Mouse (Mus musculus): ENCODE measurements at regions not wholly inside any gene's neighbourhood (a gene's known extent, or its start where the extent isn't known, plus 50 kb on each side); places are given as distances from the start of the nearest gene placed in this dataset.

- H3K4me2 ChIP-seq (ENCODE audit: low read depth, low read length): no peak overlapping the region
- 73% methylated on average over 2 of the region's 2 CpGs for WGBS
- no peaks in the 10 kb centered on the region for H3K27me3 ChIP-seq (ENCODE audit: control insufficient read depth, insufficient read depth, low read length)
- no peaks in the 10 kb centered on the region for H3K4me1 ChIP-seq (ENCODE audit: control insufficient read depth, insufficient read depth, low read length)
- H3K27ac ChIP-seq (ENCODE audit: low read depth, low read length): no peak overlapping the region
- ATAC-seq (ENCODE audit: low read depth): no peak
- no peaks in the 10 kb centered on the region for H3K9me3 ChIP-seq (ENCODE audit: control insufficient read depth, low read length)
- no peaks in the 10 kb centered on the region for H3K36me3 ChIP-seq (ENCODE audit: control insufficient read depth, insufficient read depth, low read length)
- no peak overlapping the region for H3K4me3 ChIP-seq (ENCODE audit: low read depth, low read length)
- H3K9ac ChIP-seq (replicated peaks; ENCODE audit: low read depth, low read length): no peak overlapping the region
Observed at GRCm38 (mm10) chr10:34904692-34905091, 421.5 kb downstream of the Frk start.

- no peak for ATAC-seq (ENCODE audit: low read depth)
- Histone ChIP-seq H3K27ac (ENCODE audit: low read depth, low read length) (no peak overlapping the region), H3K9ac (replicated peaks; ENCODE audit: low read depth, low read length) (no peak overlapping the region), H3K4me2 (ENCODE audit: low read depth, low read length) (no peak overlapping the region), H3K9me3 (ENCODE audit: control insufficient read depth, low read length) (no peaks in the 10 kb centered on the region), H3K27me3 (ENCODE audit: control insufficient read depth, insufficient read depth, low read length) (no peaks in the 10 kb centered on the region), H3K36me3 (ENCODE audit: control insufficient read depth, insufficient read depth, low read length) (no peaks in the 10 kb centered on the region), H3K4me3 (ENCODE audit: low read depth, low read length) (no peak overlapping the region), H3K4me1 (ENCODE audit: control insufficient read depth, insufficient read depth, low read length) (no peaks in the 10 kb centered on the region)
- WGBS: 84% methylated on average over 2 of the region's 2 CpGs
Observed at GRCm38 (mm10) chr10:34912153-34912723, 429.0 kb downstream of the Frk start.

Data from neural tube, embryonic 14.5 days (tissue).